Mouse (Mus musculus) hindbrain, embryonic 12.5 days (tissue): ENCODE results near the gene Nat10. TPM values are rescaled to one million over a fixed set of nuclear protein-coding genes. Genes with fewer than 3 reads are reported as not detected.

Experiments
- ATAC-seq: fragments of 200-750 bp; cut with Nextera tagmentation; 2 replicates; pipeline ENCODE4 v1.8.0; 2017; ENCODE audit warnings: moderate TSS enrichment; ENCODE audit not compliant: low FRiP score
- H3K27ac ChIP-seq: fragments of 300-500 bp; sonication (generic); 2 replicates; pipeline ENCODE4 v1.5.1; 2016; ENCODE audit warnings: mild to moderate bottlenecking
- H3K27me3 ChIP-seq: fragments of 300-500 bp; sonication (generic); 2 replicates; pipeline ENCODE4 v1.6.1; 2016; ENCODE audit warnings: mild to moderate bottlenecking
- H3K36me3 ChIP-seq: fragments of 300-500 bp; sonication (generic); 2 replicates; pipeline ENCODE4 v1.6.1; 2016; ENCODE audit warnings: mild to moderate bottlenecking
- H3K4me1 ChIP-seq: fragments of 300-500 bp; sonication (generic); 2 replicates; pipeline ENCODE4 v1.6.1; 2016
- H3K4me2 ChIP-seq: fragments of 300-500 bp; sonication (generic); replicated peaks from 2 replicates; pipeline ENCODE4 v1.6.1; 2016; ENCODE audit warnings: mild to moderate bottlenecking
- H3K4me3 ChIP-seq: fragments of 300-500 bp; sonication (generic); 2 replicates; pipeline ENCODE4 v1.5.1; 2016; ENCODE audit warnings: mild to moderate bottlenecking
- H3K9ac ChIP-seq: fragments of 300-500 bp; sonication (generic); 2 replicates; pipeline ENCODE4 v1.6.1; 2016; ENCODE audit warnings: mild to moderate bottlenecking, moderate library complexity
- H3K9me3 ChIP-seq: fragments of 300-500 bp; sonication (generic); replicated peaks from 2 replicates; pipeline ENCODE4 v1.6.1; 2016; ENCODE audit warnings: mild to moderate bottlenecking
- WGBS: fragments of 180-500 bp; shearing (Covaris S2); methylation state at CpG from one replicate; pipeline ENCODE4 v1.1.7; 2016; 5-methylcytosine and 5-hydroxymethylcytosine counted together
- polyA plus RNA-seq: library from polyadenylated mRNA; unstranded; fragments of >200 nt; fragmentation: Nextera tagmentation; extraction: Ambion mirVana; gene quantifications from 2 replicates; pipeline ENCODE4 v1.2.1, GENCODE M21; 2016

Nat10 gene
- polyA plus RNA-seq, 1 experiment from 2014 or later = 25.7 TPM

- no peak for ATAC-seq
- Histone ChIP-seq H3K4me1 (peaks cover 7% of the 10 kb centered on the region), H3K27ac (no peak overlapping the region), H3K4me2 (no peak overlapping the region), H3K9ac (no peak overlapping the region), H3K27me3 (no peaks in the 10 kb centered on the region), H3K4me3 (no peak overlapping the region), H3K36me3 (peaks cover 27% of the 10 kb centered on the region), H3K9me3 (no peaks in the 10 kb centered on the region)
- 93% methylated on average over 4 of the region's 4 CpGs for WGBS
These were observed 23.6 kb upstream of the Nat10 start for GRCm38 (mm10) chr2:103784621-103785020.

- no peak overlapping the region for H3K27ac ChIP-seq
- H3K4me1 ChIP-seq = peaks cover 10% of the 10 kb centered on the region
- no peak overlapping the region for H3K4me3 ChIP-seq
- H3K9ac ChIP-seq = no peak overlapping the region
- WGBS = 56% methylated on average over 1 of the region's 1 CpGs
- H3K27me3 ChIP-seq = no peaks in the 10 kb centered on the region
- H3K4me2 ChIP-seq = peak overlapping the region; percentile 78; the same call in 1 of the 2 replicates
- H3K36me3 ChIP-seq = peaks cover 20% of the 10 kb centered on the region
- H3K9me3 ChIP-seq = no peaks in the 10 kb centered on the region
- no peak for ATAC-seq
These were observed 1.4 kb upstream of the Nat10 start for GRCm38 (mm10) chr2:103762492-103762891.

GRCm38 (mm10) chr2:103761993-103762392 lies 923 bp upstream of the Nat10 start:
- no peak overlapping the region for H3K27ac ChIP-seq
- 44% methylated on average over 4 of the region's 4 CpGs for WGBS
- H3K4me3 ChIP-seq = peak overlapping the region; percentile 57
- H3K27me3 ChIP-seq = no peaks in the 10 kb centered on the region
- peaks cover 10% of the 10 kb centered on the region for H3K4me1 ChIP-seq
- peak overlapping the region; percentile 78 for H3K4me2 ChIP-seq
- no peak overlapping the region for H3K9ac ChIP-seq
- ATAC-seq = no peak
- no peaks in the 10 kb centered on the region for H3K9me3 ChIP-seq
- peaks cover 19% of the 10 kb centered on the region for H3K36me3 ChIP-seq

- H3K4me1 ChIP-seq = peaks cover 10% of the 10 kb centered on the region
- 1% methylated on average over 12 of the region's 12 CpGs for WGBS
- H3K9ac ChIP-seq = peak overlapping the region; percentile 65
- no peaks in the 10 kb centered on the region for H3K27me3 ChIP-seq
- ATAC-seq = peak; percentile 20; the same call in 1 of the 2 replicates
- H3K27ac ChIP-seq = peak overlapping the region; percentile 81; the same call in 1 of the 2 replicates
- peaks cover 15% of the 10 kb centered on the region; the same call in 1 of the 2 replicates for H3K36me3 ChIP-seq
- no peaks in the 10 kb centered on the region for H3K9me3 ChIP-seq
- peak overlapping the region; percentile 78 for H3K4me2 ChIP-seq
- peak overlapping the region; percentile 57 for H3K4me3 ChIP-seq
These were observed 649 bp downstream of the Nat10 start for GRCm38 (mm10) chr2:103760421-103760820.

DNA sequence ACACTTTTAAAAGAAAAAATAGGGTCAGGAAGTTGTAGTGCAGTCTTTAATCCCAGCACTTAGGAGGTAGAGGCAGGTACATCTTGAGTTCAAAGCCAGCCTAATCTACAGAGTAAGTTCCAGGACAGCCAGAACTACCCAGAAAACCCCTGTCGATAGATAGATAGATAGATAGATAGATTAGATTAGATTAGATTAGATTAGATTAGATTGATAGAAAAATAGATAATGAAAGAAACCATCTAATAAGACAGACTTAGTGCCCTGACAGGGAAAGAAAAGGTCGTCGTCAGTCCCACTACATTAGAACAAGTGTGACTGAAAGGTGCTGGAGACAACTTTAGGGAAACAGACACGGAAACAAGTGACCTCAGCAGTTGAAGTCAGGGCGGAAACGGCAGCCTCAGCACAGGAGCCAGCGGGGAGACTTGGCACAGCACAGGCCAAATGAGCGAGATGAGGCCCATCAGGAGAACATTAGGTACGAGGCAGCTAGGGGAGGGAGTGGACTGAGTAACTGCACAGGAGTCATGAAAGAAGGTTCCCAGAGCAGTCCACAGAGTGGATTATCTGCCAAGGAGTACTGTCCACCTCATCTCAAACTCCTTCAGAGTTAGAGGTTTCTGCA lies 5.5 kb downstream of the Nat10 start:
- Histone ChIP-seq H3K27me3 (no peaks in the 10 kb centered on the region), H3K36me3 (peaks cover 44% of the 10 kb centered on the region), H3K4me3 (no peak overlapping the region), H3K4me2 (no peak overlapping the region), H3K9ac (no peak overlapping the region), H3K27ac (no peak overlapping the region), H3K9me3 (no peaks in the 10 kb centered on the region), H3K4me1 (peaks cover 4% of the 10 kb centered on the region)
- 88% methylated on average over 9 of the region's 9 CpGs for WGBS
- no peak for ATAC-seq

GRCm38 (mm10) chr2:103754614-103755013 lies 6.5 kb downstream of the Nat10 start:
- Histone ChIP-seq H3K4me2 (no peak overlapping the region), H3K36me3 (peaks cover 47% of the 10 kb centered on the region)

GRCm38 (mm10) chr2:103751771-103752170 lies 9.3 kb downstream of the Nat10 start:
- Histone ChIP-seq H3K27ac (no peak overlapping the region), H3K9ac (no peak overlapping the region), H3K27me3 (no peaks in the 10 kb centered on the region), H3K4me2 (no peak overlapping the region), H3K4me1 (no peaks in the 10 kb centered on the region), H3K4me3 (no peak overlapping the region), H3K9me3 (no peaks in the 10 kb centered on the region), H3K36me3 (peaks cover 71% of the 10 kb centered on the region)
- 93% methylated on average over 6 of the region's 6 CpGs for WGBS
- no peak for ATAC-seq

More at GRCm38 (mm10) chr2:103754614-103755013, 6.5 kb downstream of the Nat10 start:
- 91% methylated on average over 3 of the region's 3 CpGs for WGBS
- Histone ChIP-seq H3K4me3 (no peak overlapping the region), H3K4me1 (no peaks in the 10 kb centered on the region), H3K9ac (no peak overlapping the region), H3K9me3 (no peaks in the 10 kb centered on the region), H3K27ac (no peak overlapping the region), H3K27me3 (no peaks in the 10 kb centered on the region)
- no peak for ATAC-seq

DNA sequence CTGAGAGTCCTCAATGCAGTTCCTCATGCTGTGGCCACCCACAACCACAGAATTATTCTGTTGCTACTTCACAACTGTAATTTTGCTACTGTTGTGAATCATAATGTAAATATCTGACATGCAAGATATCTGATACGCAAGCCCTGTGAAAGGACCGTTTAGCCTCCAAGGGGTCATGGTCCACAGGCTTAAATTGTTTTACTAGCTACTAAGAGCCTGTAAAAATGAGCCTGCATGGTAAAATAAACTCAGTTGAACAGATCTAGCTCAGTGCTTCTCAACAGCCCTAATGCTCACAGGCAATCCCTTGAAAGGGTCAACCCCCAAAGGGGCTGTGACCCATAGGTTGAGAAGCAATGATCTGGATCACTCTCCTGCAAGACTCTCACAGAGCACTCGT lies 12.0 kb downstream of the Nat10 start:
- no peak overlapping the region for H3K4me3 ChIP-seq
- 95% methylated on average over 3 of the region's 3 CpGs for WGBS
- no peak overlapping the region for H3K9ac ChIP-seq
- H3K4me1 ChIP-seq = no peaks in the 10 kb centered on the region
- H3K36me3 ChIP-seq = peaks cover 58% of the 10 kb centered on the region
- ATAC-seq = no peak
- H3K27me3 ChIP-seq = no peaks in the 10 kb centered on the region
- no peak overlapping the region for H3K4me2 ChIP-seq
- no peak overlapping the region for H3K27ac ChIP-seq
- no peaks in the 10 kb centered on the region for H3K9me3 ChIP-seq

- Histone ChIP-seq H3K4me2 (no peak overlapping the region), H3K9ac (no peak overlapping the region), H3K4me3 (no peak overlapping the region), H3K4me1 (no peaks in the 10 kb centered on the region), H3K9me3 (no peaks in the 10 kb centered on the region), H3K27me3 (no peaks in the 10 kb centered on the region), H3K36me3 (peaks cover 58% of the 10 kb centered on the region), H3K27ac (no peak overlapping the region)
- WGBS = 92% methylated on average over 9 of the region's 9 CpGs
- no peak for ATAC-seq
These were observed 13.2 kb downstream of the Nat10 start for GRCm38 (mm10) chr2:103747891-103748290.

DNA sequence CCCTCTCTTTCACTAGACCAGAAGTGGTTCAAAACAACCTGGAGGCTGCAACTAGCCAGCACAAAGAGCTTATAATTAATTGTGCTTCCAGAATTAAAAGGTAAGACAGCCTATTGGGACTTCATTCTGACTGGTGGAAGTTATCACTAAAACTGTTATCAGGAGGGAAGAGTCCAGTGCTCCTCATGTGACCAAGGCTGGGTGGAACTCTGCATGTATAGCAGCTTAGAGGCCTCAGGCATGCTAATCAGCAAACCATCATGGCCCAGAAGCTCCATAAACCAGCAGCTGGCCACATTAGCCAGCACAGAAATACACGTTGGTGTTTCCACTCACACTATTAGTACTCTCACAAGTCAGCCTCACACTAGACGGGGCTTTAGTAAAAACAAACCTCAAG lies 14.3 kb downstream of the Nat10 start:
- H3K9me3 ChIP-seq = no peaks in the 10 kb centered on the region
- H3K36me3 ChIP-seq = peaks cover 60% of the 10 kb centered on the region
- H3K4me3 ChIP-seq = no peak overlapping the region
- H3K27ac ChIP-seq = no peak overlapping the region
- ATAC-seq = no peak
- no peak overlapping the region for H3K9ac ChIP-seq
- 87% methylated on average over 2 of the region's 2 CpGs for WGBS
- no peaks in the 10 kb centered on the region for H3K27me3 ChIP-seq
- no peak overlapping the region for H3K4me2 ChIP-seq
- no peaks in the 10 kb centered on the region for H3K4me1 ChIP-seq

DNA sequence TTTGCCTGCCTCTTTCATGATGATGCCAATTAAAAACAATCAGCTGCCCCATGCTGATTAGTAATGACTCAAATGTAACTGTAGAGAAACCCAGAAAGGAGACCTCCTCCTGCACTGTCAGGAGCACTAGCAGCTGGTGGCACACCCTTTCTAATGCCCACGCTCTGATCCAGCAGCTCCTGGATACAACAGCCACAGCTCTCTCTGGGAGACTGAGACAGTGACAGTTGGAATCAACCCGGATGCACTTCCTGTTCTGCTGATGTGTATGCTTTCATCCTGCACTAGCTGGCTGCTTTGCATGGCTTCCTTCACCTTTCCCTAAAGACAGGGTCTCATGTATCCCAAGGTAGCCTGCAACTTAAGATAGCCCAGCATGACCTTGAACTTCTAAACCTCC lies 15.0 kb downstream of the Nat10 start:
- peaks cover 57% of the 10 kb centered on the region for H3K36me3 ChIP-seq
- WGBS = 90% methylated on average over 2 of the region's 2 CpGs

GRCm38 (mm10) chr2:103745481-103745880 lies 15.6 kb downstream of the Nat10 start:
- Histone ChIP-seq H3K4me2 (no peak overlapping the region), H3K36me3 (peaks cover 58% of the 10 kb centered on the region), H3K27me3 (no peaks in the 10 kb centered on the region), H3K9me3 (no peaks in the 10 kb centered on the region), H3K27ac (no peak overlapping the region), H3K4me3 (no peak overlapping the region), H3K9ac (no peak overlapping the region), H3K4me1 (no peaks in the 10 kb centered on the region)
- 90% methylated on average over 5 of the region's 5 CpGs for WGBS
- ATAC-seq = no peak

More for the DNA sequence above, 15.0 kb downstream of the Nat10 start:
- Histone ChIP-seq H3K27me3 (no peaks in the 10 kb centered on the region), H3K4me3 (no peak overlapping the region), H3K9ac (no peak overlapping the region), H3K4me1 (no peaks in the 10 kb centered on the region), H3K4me2 (no peak overlapping the region), H3K27ac (no peak overlapping the region), H3K9me3 (no peaks in the 10 kb centered on the region)
- no peak for ATAC-seq

DNA sequence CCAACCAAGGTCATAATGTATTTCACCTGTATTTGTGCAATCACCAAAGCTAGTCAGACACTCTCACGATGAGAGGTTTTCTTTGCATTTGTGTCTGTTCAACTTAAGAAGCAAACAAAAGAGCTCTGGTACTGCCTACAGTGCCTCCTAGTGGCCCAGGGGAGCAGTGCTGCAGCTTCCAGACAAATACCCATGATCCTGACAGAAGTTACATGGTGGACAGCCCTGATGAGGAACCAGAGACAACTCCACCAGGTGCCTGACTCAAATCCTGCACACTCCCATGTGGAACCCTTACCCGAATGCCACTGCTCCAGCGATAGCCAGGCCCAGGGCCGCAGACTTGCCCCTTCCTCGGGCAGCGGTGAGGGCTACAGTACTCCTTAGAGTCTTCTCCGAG lies 17.1 kb downstream of the Nat10 start:
- no peaks in the 10 kb centered on the region for H3K27me3 ChIP-seq
- no peak; the same call in 1 of the 2 replicates for ATAC-seq

More for the DNA sequence above, 17.1 kb downstream of the Nat10 start:
- H3K4me2 ChIP-seq = no peak overlapping the region
- H3K4me3 ChIP-seq = no peak overlapping the region
- H3K36me3 ChIP-seq = peaks cover 61% of the 10 kb centered on the region
- no peaks in the 10 kb centered on the region for H3K4me1 ChIP-seq
- no peak overlapping the region for H3K27ac ChIP-seq
- WGBS = 82% methylated on average over 7 of the region's 7 CpGs
- H3K9me3 ChIP-seq = no peaks in the 10 kb centered on the region
- no peak overlapping the region for H3K9ac ChIP-seq
